In genomic region chr10:77536727-77537126, GRCm38 (mm10) we compare ENCODE assay signal across 15 mouse cellular contexts. TPM values are rescaled to one million over a fixed set of nuclear protein-coding genes. Genes with fewer than 3 reads are reported as not detected.
DNase-seq lines count a peak whose midpoint lies in the region; TF ChIP-seq lines count a peak whose summit lies in the region.
"Had no signal": no experiment of that assay in that cellular context is flagged by ENCODE, and none has a peak within 500 bp of the region (broad histone marks: within the 10 kb centered on the region; RNA-seq: fewer than 3 reads in every experiment).

No protein-coding gene starts in this region.

- H3K36me3 ChIP-seq in macrophage (ENCODE audit: inconsistent target) = 0 out of 2 replicates have a peak, but pooled peaks cover 4% of the 10 kb centered on the region
- H3K36me3 ChIP-seq: embryonic facial prominence, embryonic 12.5 days; heart, embryonic 12.5 days; kidney, embryonic 15.5 days had no signal

- WGBS in macrophage (ENCODE audit: missing documents) = 0% methylated on average over 8 of the region's 8 CpGs

- DNase-seq in thymus, postnatal 0 days (ENCODE audit: low spot score) = peak; percentile 45
- DNase-seq in thymus, postnatal 36 days = no peak
- DNase-seq in right cerebral cortex, postnatal 36 days (ENCODE audit: low spot score in 2 of 2) = no peak
- no peak for DNase-seq in kidney, adult 9 months
- DNase-seq in layer of hippocampus, adult 18-20 months (ENCODE audit: low spot score in 2 of 2) = no peak
- DNase-seq: cerebellum, adult 9-10 months; gastrocnemius, postnatal 14 days; layer of hippocampus, adult 9-11 months; lung, embryonic 14.5 days had no signal

- H3K4me1 ChIP-seq in bone marrow macrophage, adult 2 months (ENCODE audit: control insufficient read depth, insufficient read depth, low read length) = peaks cover 83% of the 10 kb centered on the region
- H3K4me1 ChIP-seq: embryonic facial prominence, embryonic 12.5 days; kidney, embryonic 15.5 days had no signal

- no peak for TF ChIP-seq CTCF in bone marrow macrophage, adult 2 months (IDR thresholded peaks at IDR 0.05; ENCODE audit: low read depth, low read length)

- peak overlapping the region; percentile 92 for H3K27ac ChIP-seq in bone marrow macrophage, adult 2 months (ENCODE audit: insufficient read depth, low read depth, low read length)
- peak overlapping the region; percentile 93 for H3K27ac ChIP-seq in macrophage
- H3K27ac ChIP-seq: embryonic facial prominence, embryonic 12.5 days; hindbrain, embryonic 14.5 days; kidney, embryonic 15.5 days had no signal

- H3K4me3 ChIP-seq in bone marrow macrophage, adult 2 months (ENCODE audit: insufficient read depth, low read length) = peak overlapping the region; percentile 31
- no peak overlapping the region for H3K4me3 ChIP-seq in macrophage (ENCODE audit: inconsistent target)
- H3K4me3 ChIP-seq: embryonic facial prominence, embryonic 12.5 days; heart, embryonic 12.5 days; kidney, embryonic 15.5 days had no signal

- peaks cover 94% of the 10 kb centered on the region for H3K79me2 ChIP-seq in macrophage (ENCODE audit: inconsistent target)

- TF ChIP-seq POLR2A in bone marrow macrophage, adult 2 months (IDR thresholded peaks at IDR 0.05; ENCODE audit: borderline replicate concordance, low read depth, low read length) = no peak

RNA-seq across cellular contexts. Expression of gene Itgb2, which starts 6.7 kb away (rescaled TPM):
- polyA plus RNA-seq in thymus, postnatal 0 days (2015; fragmentation: Nextera tagmentation; extraction: Ambion mirVana) = 121 and 126 TPM in 2 replicates
- 386 and 401 TPM in 2 replicates for polyA plus RNA-seq in bone marrow macrophage, adult 2 months (2012; ENCODE audit: insufficient read depth, insufficient read length, missing spikeins)
- total RNA-seq in macrophage (2018; cell fraction: chromatin; rRNA removed) = 100 to 1,000 TPM in 22 of 26 experiments, 10 to 100 TPM in 4; 30.2 to 203 (median 164) TPM
- 100 to 1,000 TPM; 247 to 519 (median 377) TPM for total RNA-seq in macrophage (2018; cell fraction: cytosol; rRNA removed)
- 100 to 1,000 TPM; 138 to 880 (median 577) TPM for total RNA-seq in macrophage (2018; cell fraction: nucleus; rRNA removed)
- polyA plus RNA-seq in macrophage (2018) = 418 to 531 TPM (median 505 TPM) in 3 replicates
- total RNA-seq in layer of hippocampus, adult 18-20 months (2021) = 1 to 10 TPM; 3.6 to 4.5 TPM

RNA-seq across cellular contexts. Expression of gene Fam207a, which starts 21.1 kb away (rescaled TPM):
- 47.5 and 51.5 TPM in 2 replicates for polyA plus RNA-seq in thymus, postnatal 0 days (2015; fragmentation: Nextera tagmentation; extraction: Ambion mirVana)
- polyA plus RNA-seq in bone marrow macrophage, adult 2 months (2012; ENCODE audit: insufficient read depth, insufficient read length, missing spikeins) = 18.8 and 22.8 TPM in 2 replicates
- 10 to 100 TPM in 18 of 26 experiments, 1 to 10 TPM in 8; 4.4 to 19.6 (median 13.5) TPM for total RNA-seq in macrophage (2018; cell fraction: chromatin; rRNA removed)
- 10 to 100 TPM; 10.8 to 27.4 (median 20.7) TPM for total RNA-seq in macrophage (2018; cell fraction: cytosol; rRNA removed)
- 10 to 100 TPM in 18 of 26 experiments, 1 to 10 TPM in 8; 5.3 to 18.1 (median 11.7) TPM for total RNA-seq in macrophage (2018; cell fraction: nucleus; rRNA removed)
- 16.8 to 38.8 TPM (median 21.1 TPM) in 3 replicates for polyA plus RNA-seq in macrophage (2018)
- total RNA-seq in layer of hippocampus, adult 18-20 months (2021) = 10 to 100 TPM; 37.6 to 40.5 TPM

RNA-seq across cellular contexts. Expression of gene Pttg1ip, which starts 44.8 kb away (rescaled TPM):
- polyA plus RNA-seq in thymus, postnatal 0 days (2015; fragmentation: Nextera tagmentation; extraction: Ambion mirVana) = 79.8 and 85.6 TPM in 2 replicates
- polyA plus RNA-seq in bone marrow macrophage, adult 2 months (2012; ENCODE audit: insufficient read depth, insufficient read length, missing spikeins) = 98.5 and 102 TPM in 2 replicates
- 10 to 100 TPM; 20.2 to 99.8 (median 58.3) TPM for total RNA-seq in macrophage (2018; cell fraction: chromatin; rRNA removed)
- total RNA-seq in macrophage (2018; cell fraction: cytosol; rRNA removed) = 100 to 1,000 TPM in 13 of 26 experiments, 10 to 100 TPM in 13; 77.7 to 133 (median 99.5) TPM
- total RNA-seq in macrophage (2018; cell fraction: nucleus; rRNA removed) = 100 to 1,000 TPM in 8 of 26 experiments, 10 to 100 TPM in 18; 51.1 to 150 (median 89.2) TPM
- polyA plus RNA-seq in macrophage (2018) = 99.5 to 103 TPM (median 102 TPM) in 3 replicates
- total RNA-seq in layer of hippocampus, adult 18-20 months (2021) = 10 to 100 TPM; 69.2 to 78.2 TPM
